Mouse (Mus musculus): ENCODE measurements at regions not wholly inside any gene's neighbourhood (a gene's known extent, or its start where the extent isn't known, plus 50 kb on each side); places are given as distances from the start of the nearest gene placed in this dataset.

- Histone ChIP-seq H3K27me3 (no peaks in the 10 kb centered on the region), H3K4me1 (peaks cover 8% of the 10 kb centered on the region), H3K9ac (no peak overlapping the region), H3K4me2 (no peak overlapping the region), H3K36me3 (no peaks in the 10 kb centered on the region), H3K9me3 (no peaks in the 10 kb centered on the region), H3K27ac (no peak overlapping the region), H3K4me3 (no peak overlapping the region)
- WGBS = 95% methylated on average over 6 of the region's 6 CpGs
- ATAC-seq (ENCODE audit: insufficient number of reproducible peaks, insufficient read depth, low FRiP score, low TSS enrichment, low read depth) = no peak
Measured at GRCm38 (mm10) chr8:79559516-79559915, 79.9 kb upstream of the Otud4 start.

DNA sequence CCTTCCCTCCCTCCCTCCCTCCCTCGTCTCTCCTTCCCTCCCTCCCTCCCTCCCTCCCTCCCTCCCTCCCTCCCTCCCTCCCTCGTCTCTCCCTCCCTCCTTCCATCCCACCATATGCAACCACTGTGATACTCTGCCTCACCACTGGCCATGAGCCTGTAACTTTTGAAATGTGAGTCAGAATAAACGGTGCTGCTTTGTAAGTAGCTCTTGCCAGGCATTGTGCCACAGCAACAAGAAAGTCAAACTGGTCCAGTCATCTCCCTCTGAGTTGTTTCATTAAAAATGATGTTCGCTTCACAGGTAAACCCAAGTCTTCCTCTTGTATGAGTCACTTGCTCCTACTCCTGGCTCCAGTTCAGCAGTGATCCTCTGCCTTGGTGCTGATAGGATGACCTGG is 85.1 kb upstream of the Otud4 start:
- no peak for ATAC-seq (ENCODE audit: insufficient number of reproducible peaks, insufficient read depth, low FRiP score, low TSS enrichment, low read depth)
- no peaks in the 10 kb centered on the region for H3K4me1 ChIP-seq
- H3K4me3 ChIP-seq = no peak overlapping the region
- H3K4me2 ChIP-seq = no peak overlapping the region
- 92% methylated on average over 2 of the region's 4 CpGs for WGBS
- H3K27me3 ChIP-seq = no peaks in the 10 kb centered on the region
- H3K9me3 ChIP-seq = no peaks in the 10 kb centered on the region
- H3K36me3 ChIP-seq = no peaks in the 10 kb centered on the region
- H3K9ac ChIP-seq = no peak overlapping the region
- H3K27ac ChIP-seq = no peak overlapping the region

DNA sequence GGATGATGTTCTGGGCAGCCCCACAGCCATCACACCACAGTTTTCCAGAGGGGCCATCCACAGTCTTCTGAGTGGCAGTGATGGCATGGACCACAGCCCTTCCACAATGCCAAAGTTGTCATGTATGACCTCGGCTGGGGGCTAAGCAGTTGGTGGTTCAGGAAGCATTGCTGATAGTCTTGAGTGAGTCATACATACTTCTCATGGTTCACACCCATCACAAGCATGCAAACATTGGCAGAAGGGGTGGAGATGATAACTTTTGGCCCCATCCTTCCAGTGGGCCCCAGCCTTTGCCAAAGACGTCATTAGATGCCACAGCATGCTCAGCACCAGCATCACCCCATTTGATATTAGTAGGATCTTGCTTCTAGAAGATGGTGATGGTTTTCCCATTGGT is 89.3 kb upstream of the Otud4 start:
- Histone ChIP-seq H3K27ac (no peak overlapping the region), H3K9ac (no peak overlapping the region), H3K9me3 (no peaks in the 10 kb centered on the region), H3K4me1 (no peaks in the 10 kb centered on the region), H3K36me3 (no peaks in the 10 kb centered on the region), H3K4me3 (no peak overlapping the region), H3K27me3 (no peaks in the 10 kb centered on the region), H3K4me2 (no peak overlapping the region)
- ATAC-seq (ENCODE audit: insufficient number of reproducible peaks, insufficient read depth, low FRiP score, low TSS enrichment, low read depth) = no peak
- WGBS = 89% methylated on average over 2 of the region's 2 CpGs

- no peak for ATAC-seq (ENCODE audit: insufficient number of reproducible peaks, insufficient read depth, low FRiP score, low TSS enrichment, low read depth)
- 86% methylated on average over 6 of the region's 6 CpGs for WGBS
Measured at GRCm38 (mm10) chr8:79548156-79548555, 91.3 kb upstream of the Otud4 start.

DNA sequence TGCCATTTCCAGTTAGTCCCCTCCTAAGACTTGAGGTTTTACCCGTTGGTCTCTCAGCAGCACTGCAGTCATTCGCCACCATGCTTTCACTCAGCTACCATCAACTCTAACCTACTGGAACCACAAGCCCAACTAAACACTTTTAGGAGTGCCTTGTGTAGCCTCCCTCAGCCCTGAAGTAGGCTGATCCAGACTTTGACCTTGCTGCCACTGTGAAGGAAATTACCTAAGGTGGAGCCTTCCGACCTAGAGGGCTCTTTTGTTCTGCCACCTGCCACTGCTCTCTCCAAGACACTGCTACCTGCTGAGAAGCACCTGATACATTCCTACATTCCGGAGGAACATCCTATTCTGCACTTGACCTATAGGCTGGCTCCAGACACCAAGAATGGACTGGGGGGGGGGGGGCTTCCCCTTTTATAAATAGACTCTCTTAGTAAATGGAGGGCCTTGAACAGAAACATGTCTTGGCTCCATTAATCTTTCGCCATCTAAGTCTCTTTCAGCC is 93.5 kb upstream of the Otud4 start:
- Histone ChIP-seq H3K4me3 (no peak overlapping the region), H3K27ac (no peak overlapping the region), H3K9ac (no peak overlapping the region), H3K36me3 (no peaks in the 10 kb centered on the region), H3K9me3 (no peaks in the 10 kb centered on the region), H3K27me3 (no peaks in the 10 kb centered on the region), H3K4me2 (no peak overlapping the region), H3K4me1 (peaks cover 3% of the 10 kb centered on the region; the same call in 1 of the 2 replicates)
- 84% methylated on average over 5 of the region's 5 CpGs for WGBS
- ATAC-seq (ENCODE audit: insufficient number of reproducible peaks, insufficient read depth, low FRiP score, low TSS enrichment, low read depth) = no peak

More at GRCm38 (mm10) chr8:79548156-79548555, 91.3 kb upstream of the Otud4 start:
- peaks cover 3% of the 10 kb centered on the region; the same call in 1 of the 2 replicates for H3K4me1 ChIP-seq
- no peak overlapping the region for H3K27ac ChIP-seq
- H3K36me3 ChIP-seq = no peaks in the 10 kb centered on the region
- no peak overlapping the region for H3K9ac ChIP-seq
- no peaks in the 10 kb centered on the region for H3K27me3 ChIP-seq
- no peaks in the 10 kb centered on the region for H3K9me3 ChIP-seq
- H3K4me2 ChIP-seq = no peak overlapping the region
- H3K4me3 ChIP-seq = no peak overlapping the region

DNA sequence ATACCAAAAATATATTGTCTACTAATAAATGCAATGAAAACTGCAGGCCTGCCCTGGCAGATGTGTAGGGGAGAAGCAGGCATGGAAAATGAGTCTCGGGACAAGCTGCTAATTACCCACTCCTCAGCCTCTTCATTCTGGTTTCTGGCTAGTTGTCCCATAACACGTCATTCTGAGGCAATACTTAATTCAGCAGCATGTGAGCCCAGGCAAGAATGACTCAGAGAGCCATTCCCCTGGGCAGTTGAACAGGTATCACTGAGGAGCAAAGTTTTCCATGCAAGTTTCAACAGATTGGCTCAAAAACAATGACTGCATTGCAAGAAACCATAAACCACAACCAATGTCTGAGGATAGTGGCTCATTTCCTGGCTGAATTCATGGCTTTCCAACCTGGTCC is 97.0 kb upstream of the Otud4 start:
- peaks cover 3% of the 10 kb centered on the region; the same call in 1 of the 2 replicates for H3K4me1 ChIP-seq
- 65% methylated on average over 2 of the region's 2 CpGs for WGBS
- no peak overlapping the region for H3K4me2 ChIP-seq
- ATAC-seq (ENCODE audit: insufficient number of reproducible peaks, insufficient read depth, low FRiP score, low TSS enrichment, low read depth) = no peak
- H3K27ac ChIP-seq = no peak overlapping the region
- no peaks in the 10 kb centered on the region for H3K36me3 ChIP-seq
- no peaks in the 10 kb centered on the region for H3K9me3 ChIP-seq
- H3K27me3 ChIP-seq = no peaks in the 10 kb centered on the region
- no peak overlapping the region for H3K4me3 ChIP-seq
- H3K9ac ChIP-seq = no peak overlapping the region

DNA sequence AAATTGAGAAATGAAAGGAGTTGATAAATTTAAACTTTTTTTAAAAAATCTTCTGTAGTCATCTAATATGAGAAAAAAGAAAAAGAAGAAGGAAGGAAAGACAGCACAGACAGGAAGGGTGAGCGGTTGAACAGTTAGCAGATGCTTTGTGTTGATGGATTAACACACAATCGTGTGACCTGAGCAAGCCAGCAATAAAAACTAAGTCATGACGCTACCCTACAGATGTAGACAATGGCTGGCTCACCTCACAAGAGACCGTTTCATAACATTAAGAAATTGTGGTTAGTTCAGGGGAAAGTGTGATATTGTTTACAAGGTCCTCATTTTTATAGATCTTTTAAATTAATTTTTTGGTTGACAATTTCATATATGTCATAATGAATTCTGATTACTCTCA is 99.4 kb upstream of the Otud4 start:
- Histone ChIP-seq H3K4me3 (no peak overlapping the region), H3K4me1 (peaks cover 3% of the 10 kb centered on the region; the same call in 1 of the 2 replicates), H3K9me3 (no peaks in the 10 kb centered on the region), H3K36me3 (no peaks in the 10 kb centered on the region), H3K9ac (no peak overlapping the region), H3K4me2 (no peak overlapping the region), H3K27ac (no peak overlapping the region), H3K27me3 (no peaks in the 10 kb centered on the region)
- 90% methylated on average over 4 of the region's 4 CpGs for WGBS
- ATAC-seq (ENCODE audit: insufficient number of reproducible peaks, insufficient read depth, low FRiP score, low TSS enrichment, low read depth) = no peak

DNA sequence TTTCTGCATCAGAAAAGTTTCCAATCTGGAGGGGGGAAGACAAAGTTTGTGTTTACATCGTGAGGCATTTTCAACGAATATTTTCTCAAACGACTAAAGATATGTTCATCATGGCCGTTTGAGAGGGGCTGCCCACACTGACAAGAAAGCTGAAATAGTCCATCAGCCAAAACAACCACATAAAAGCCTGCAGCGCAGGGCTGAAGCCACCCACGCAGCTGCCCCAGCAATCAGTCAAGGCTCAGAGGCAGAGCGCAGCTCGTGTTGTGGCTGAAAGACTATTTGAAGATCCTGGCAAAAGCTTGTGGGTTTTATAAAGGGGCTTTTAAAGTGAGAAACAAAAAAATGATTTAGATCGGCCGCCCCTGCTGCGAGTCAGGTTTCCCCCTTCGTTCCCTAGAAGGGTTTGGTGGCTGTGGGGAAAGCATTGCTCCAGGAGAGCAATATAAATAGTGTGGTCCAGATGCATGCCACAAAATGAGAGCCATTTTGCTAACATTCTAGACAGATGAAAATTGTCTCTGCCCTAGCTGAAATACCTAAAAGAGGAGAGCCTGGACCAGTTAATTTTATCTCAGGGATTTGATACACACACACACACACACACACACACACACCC is 105.0 kb upstream of the Otud4 start:
- Histone ChIP-seq H3K4me2 (peak overlapping the region; percentile 9; the same call in 1 of the 2 replicates), H3K9me3 (0 out of 2 replicates have a peak, but pooled peaks cover 4% of the 10 kb centered on the region), H3K27me3 (no peaks in the 10 kb centered on the region), H3K9ac (no peak overlapping the region), H3K27ac (peak overlapping the region; percentile 68), H3K4me1 (peaks cover 4% of the 10 kb centered on the region), H3K4me3 (no peak overlapping the region), H3K36me3 (no peaks in the 10 kb centered on the region)
- ATAC-seq (ENCODE audit: insufficient number of reproducible peaks, insufficient read depth, low FRiP score, low TSS enrichment, low read depth) = 0 out of 2 replicates have a peak, but pooled peaks have one; percentile 10
- WGBS = 45% methylated on average over 12 of the region's 12 CpGs

- ATAC-seq (ENCODE audit: insufficient number of reproducible peaks, insufficient read depth, low FRiP score, low TSS enrichment, low read depth) = no peak
Measured at GRCm38 (mm10) chr8:79529556-79529955, 109.9 kb upstream of the Otud4 start.

GRCm38 (mm10) chr8:79522040-79522439 is 117.4 kb upstream of the Otud4 start:
- H3K4me2 ChIP-seq = peak overlapping the region; percentile 30; the same call in 1 of the 2 replicates
- H3K36me3 ChIP-seq = no peaks in the 10 kb centered on the region
- H3K27ac ChIP-seq = peak overlapping the region; percentile 33; the same call in 1 of the 2 replicates
- no peaks in the 10 kb centered on the region for H3K27me3 ChIP-seq
- no peak overlapping the region for H3K4me3 ChIP-seq
- 17% methylated on average over 1 of the region's 1 CpGs for WGBS
- peak; percentile 62; the same call in 1 of the 2 replicates for ATAC-seq (ENCODE audit: insufficient number of reproducible peaks, insufficient read depth, low FRiP score, low TSS enrichment, low read depth)
- no peaks in the 10 kb centered on the region for H3K9me3 ChIP-seq
- H3K4me1 ChIP-seq = no peaks in the 10 kb centered on the region
- H3K9ac ChIP-seq = no peak overlapping the region

More at GRCm38 (mm10) chr8:79529556-79529955, 109.9 kb upstream of the Otud4 start:
- Histone ChIP-seq H3K9ac (no peak overlapping the region), H3K36me3 (no peaks in the 10 kb centered on the region), H3K4me2 (no peak overlapping the region), H3K9me3 (0 out of 2 replicates have a peak, but pooled peaks cover 4% of the 10 kb centered on the region), H3K4me3 (no peak overlapping the region), H3K27me3 (no peaks in the 10 kb centered on the region), H3K27ac (no peak overlapping the region), H3K4me1 (peaks cover 7% of the 10 kb centered on the region)
- WGBS = 34% methylated on average over 4 of the region's 4 CpGs

- WGBS = 60% methylated on average over 4 of the region's 4 CpGs
- Histone ChIP-seq H3K4me1 (no peaks in the 10 kb centered on the region), H3K27ac (no peak overlapping the region), H3K9ac (no peak overlapping the region), H3K4me2 (no peak overlapping the region), H3K9me3 (no peaks in the 10 kb centered on the region), H3K4me3 (no peak overlapping the region), H3K27me3 (no peaks in the 10 kb centered on the region), H3K36me3 (no peaks in the 10 kb centered on the region)
- ATAC-seq (ENCODE audit: insufficient number of reproducible peaks, insufficient read depth, low FRiP score, low TSS enrichment, low read depth) = no peak
Measured at GRCm38 (mm10) chr8:79518966-79519365, 119.6 kb upstream of the Smad1 start.

DNA sequence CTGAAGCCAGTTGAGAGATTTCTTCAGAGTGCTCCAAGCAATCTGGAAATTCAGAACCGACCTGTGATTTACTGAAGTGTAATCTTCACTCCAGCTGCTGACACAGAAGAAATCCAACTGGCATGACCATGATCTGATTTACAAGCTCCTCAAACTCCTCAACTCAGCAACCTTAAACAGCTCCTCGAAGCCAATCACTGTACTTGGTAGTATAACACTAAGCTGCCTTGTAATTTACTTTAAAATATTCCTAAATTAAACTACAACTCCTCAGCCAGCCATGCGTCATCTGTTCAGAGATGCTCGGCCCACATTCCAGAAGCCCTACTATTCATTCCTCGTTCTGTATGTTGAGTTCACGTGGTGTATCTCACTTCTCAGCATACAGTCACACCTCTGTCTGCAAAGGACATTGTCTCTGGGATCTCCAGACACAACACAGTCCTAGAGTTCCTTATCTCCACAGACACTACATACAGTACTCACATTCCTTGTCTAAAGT is 116.0 kb upstream of the Smad1 start:
- Histone ChIP-seq H3K4me1 (no peaks in the 10 kb centered on the region), H3K27ac (no peak overlapping the region), H3K4me3 (no peak overlapping the region), H3K9me3 (no peaks in the 10 kb centered on the region), H3K4me2 (no peak overlapping the region), H3K9ac (no peak overlapping the region), H3K36me3 (no peaks in the 10 kb centered on the region), H3K27me3 (no peaks in the 10 kb centered on the region)
- WGBS = 73% methylated on average over 6 of the region's 6 CpGs
- ATAC-seq (ENCODE audit: insufficient number of reproducible peaks, insufficient read depth, low FRiP score, low TSS enrichment, low read depth) = no peak

Measured in embryonic facial prominence, embryonic 13.5 days (tissue).